Mouse (Mus musculus): ENCODE data around the gene Lix1l.

Lix1l gene

DNA sequence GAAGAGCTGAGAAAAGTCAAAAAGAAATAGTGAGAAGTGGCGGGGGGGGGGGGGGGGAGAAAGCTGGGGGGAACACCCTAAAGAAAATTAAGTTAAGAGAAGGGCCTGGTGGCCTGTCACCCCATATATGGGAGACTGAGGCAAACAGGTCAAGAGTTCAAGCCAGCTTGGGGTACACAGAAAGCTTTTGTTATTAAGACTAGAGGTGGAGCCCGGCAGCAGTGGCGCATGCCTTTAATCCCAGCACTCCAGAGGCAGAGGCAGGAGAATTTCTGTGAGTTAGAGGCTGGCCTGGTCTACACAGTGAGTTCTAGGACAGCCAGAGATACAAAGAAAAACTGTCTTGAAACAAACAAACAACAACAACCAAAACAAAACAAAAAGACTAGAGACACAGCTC lies 35.8 kb upstream of the Lix1l start:
- DNase-seq (ENCODE audit: low read depth, low spot score) = no peak

DNA sequence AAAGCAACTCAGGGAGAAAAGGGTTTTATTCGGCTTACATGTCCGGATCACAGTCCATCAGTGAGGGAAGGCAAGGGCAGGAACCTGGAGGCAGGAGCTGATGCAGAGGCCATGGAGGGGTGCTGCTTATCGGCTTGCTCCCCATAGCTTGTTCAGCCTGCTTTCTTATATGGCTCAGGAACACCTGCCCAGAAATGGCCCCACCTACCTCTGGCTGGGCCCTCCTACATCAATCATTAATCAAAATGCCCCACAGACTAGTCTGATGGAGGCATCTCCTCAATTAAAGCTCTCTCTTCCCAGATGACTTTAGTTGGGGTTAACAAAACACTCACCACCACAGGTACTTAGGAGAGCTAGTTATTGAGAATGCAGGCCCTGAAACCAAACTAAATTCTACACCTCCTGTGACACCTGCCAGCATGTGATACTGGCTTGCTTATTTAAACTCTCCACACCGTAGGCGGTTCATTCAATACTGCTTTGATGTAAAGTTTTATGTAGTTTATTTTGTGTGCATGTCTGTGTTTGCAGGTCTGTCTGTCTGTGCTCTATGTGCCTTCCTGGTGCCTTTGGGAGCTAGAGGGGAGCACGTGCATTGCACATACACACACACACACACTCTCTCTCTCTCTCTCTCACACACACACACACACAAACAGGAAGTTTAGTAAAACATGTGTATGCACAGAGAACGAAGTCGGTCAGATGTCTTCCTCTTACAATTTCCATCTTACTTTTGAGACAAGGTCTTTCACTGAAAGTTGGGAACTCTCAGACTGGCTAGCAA lies 34.1 kb upstream of the Lix1l start:
- no peak for DNase-seq (ENCODE audit: low read depth, low spot score)

GRCm38 (mm10) chr3:96568605-96569004 lies 32.3 kb upstream of the Lix1l start:
- DNase-seq (ENCODE audit: low read depth, low spot score) = no peak

DNA sequence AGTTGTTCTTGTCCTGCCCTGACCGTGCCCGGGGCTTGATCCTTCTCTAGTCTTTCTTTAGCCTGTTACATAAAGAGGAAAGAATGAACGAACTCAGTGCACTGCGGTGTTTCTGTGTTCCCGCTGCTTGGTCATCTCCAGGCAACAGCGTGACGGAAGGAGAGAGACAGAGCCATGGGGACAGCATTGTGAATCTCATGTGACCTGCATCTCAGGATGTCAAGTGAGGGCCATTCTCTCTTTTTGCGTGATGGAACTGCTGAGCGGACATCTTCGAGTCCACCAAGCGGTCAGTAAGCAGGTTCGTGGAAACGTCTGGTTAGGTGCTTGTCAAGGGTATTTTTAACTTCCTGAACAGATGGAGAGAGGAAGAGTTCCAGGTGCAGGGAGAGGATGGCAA lies 31.4 kb upstream of the Lix1l start:
- no peak for DNase-seq (ENCODE audit: low read depth, low spot score)

GRCm38 (mm10) chr3:96569966-96570605 lies 30.9 kb upstream of the Lix1l start:
- DNase-seq (ENCODE audit: low read depth, low spot score) = no peak

GRCm38 (mm10) chr3:96570643-96571042 lies 30.3 kb upstream of the Lix1l start:
- no peak for DNase-seq (ENCODE audit: low read depth, low spot score)

DNA sequence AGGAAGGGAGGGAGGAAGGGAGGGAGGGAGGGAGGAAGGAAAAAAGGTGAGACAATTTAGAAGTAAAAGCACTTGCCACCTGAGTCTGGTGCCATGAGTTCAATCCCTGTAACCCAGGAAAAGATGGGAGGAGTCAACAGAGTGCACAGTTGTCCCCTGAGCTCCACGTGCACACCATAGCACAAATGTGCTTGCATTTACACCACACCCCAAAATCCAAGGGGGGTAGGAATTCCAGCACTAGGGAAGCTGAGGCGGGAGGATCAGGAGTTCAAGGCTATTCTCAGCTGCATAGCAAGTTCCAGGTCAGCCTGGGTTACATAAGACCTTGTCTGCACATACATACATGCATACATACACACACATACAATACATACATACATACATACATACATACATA lies 29.6 kb upstream of the Lix1l start:
- DNase-seq (ENCODE audit: low read depth, low spot score) = no peak

GRCm38 (mm10) chr3:96571896-96572698 lies 28.9 kb upstream of the Lix1l start:
- no peak for DNase-seq (ENCODE audit: low read depth, low spot score)

GRCm38 (mm10) chr3:96573611-96574511 lies 27.1 kb upstream of the Lix1l start:
- DNase-seq (ENCODE audit: low read depth, low spot score) = no peak

DNA sequence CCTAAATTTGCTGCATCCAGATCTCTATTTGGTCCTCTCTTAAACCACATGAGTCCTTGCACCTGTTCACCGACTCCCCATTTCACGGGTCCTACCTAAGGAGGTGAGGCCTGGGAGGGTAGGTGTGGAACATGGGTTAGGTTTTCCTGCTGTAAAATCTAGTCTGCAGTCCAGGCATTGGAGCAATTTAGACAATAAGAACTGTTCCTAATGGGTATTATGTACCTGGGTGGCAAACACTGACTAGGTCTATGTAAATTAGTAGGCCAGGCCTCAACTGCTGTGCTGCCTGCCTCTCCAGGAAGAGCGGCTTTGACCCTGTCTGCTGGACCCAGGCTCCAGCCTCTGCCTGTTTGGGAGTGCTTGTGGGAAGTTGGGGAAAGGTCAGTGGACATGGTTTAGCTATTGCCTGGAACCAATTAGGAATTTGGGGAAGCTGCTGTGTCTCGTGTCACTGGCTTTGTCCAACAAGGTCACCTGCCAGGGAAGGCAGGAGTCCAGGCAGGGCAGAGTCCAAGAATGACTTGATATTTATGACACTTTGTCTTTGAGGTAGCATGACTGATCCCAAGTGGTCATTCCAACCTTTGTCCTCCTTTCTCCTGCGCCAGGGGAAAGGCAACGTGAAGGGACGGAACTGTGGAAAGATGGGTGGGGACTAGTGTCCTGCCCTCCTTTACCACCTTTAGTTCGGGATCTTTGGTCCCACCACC lies 25.5 kb upstream of the Lix1l start:
- DNase-seq (ENCODE audit: low read depth, low spot score) = no peak

DNA sequence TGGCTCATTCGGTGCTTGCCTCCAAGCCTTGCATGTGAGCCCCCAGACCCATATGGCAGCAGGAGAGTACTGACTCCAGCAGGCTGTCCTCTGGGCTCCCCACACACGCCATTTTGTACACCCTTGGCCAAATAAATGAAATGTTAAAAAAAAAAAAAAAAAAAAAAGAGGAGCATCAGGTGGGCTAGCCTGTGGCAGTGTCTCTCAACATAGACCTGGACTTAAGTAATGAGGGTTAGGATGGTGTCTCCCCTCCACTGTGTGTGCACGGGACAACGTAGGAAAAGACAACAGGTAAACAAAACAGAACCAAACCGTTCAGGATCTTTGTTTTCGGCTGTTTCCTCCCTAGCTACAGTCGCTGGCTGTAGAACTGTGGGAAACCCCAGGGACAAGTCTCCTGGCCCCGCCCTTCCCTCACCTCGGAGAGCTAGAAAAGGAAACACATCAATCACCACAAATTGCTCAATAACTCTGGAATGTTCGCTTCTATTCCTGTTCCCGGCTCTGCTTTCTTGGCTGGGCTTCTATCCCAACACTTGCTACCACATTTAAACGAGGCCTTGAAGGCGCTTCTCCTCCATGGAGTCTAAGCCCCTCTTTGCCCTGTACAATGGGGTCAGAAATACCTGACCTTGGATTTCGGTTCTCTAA lies 24.8 kb upstream of the Lix1l start:
- DNase-seq (ENCODE audit: low read depth, low spot score) = no peak

- peak; percentile 98 for DNase-seq (ENCODE audit: low read depth, low spot score)
Observed at GRCm38 (mm10) chr3:96576690-96577541, 24.0 kb upstream of the Lix1l start, which contains the start of gene Gm16253. TSS of gene Gm16253 (plus strand) at chr3:96576984.

DNA sequence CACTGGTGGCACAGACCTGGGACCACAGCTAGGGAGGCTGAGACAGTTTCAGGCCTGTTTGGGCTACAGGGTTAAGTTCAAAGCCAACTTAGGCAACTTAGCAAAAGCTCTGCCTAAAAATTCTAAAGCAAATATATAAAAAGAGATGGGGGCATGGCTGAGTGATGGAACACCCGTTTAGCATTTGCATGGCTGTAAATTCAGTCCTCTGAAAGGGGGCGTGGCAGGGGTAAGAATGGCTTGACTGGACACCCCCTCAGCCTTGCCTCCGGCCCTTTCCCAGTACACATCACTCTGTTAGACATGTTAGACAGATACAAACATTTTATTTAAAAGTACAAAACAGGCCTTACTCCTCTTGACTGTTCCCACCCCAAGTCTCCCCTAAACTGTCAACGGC lies 23.4 kb upstream of the Lix1l start:
- no peak for DNase-seq (ENCODE audit: low read depth, low spot score)

DNA sequence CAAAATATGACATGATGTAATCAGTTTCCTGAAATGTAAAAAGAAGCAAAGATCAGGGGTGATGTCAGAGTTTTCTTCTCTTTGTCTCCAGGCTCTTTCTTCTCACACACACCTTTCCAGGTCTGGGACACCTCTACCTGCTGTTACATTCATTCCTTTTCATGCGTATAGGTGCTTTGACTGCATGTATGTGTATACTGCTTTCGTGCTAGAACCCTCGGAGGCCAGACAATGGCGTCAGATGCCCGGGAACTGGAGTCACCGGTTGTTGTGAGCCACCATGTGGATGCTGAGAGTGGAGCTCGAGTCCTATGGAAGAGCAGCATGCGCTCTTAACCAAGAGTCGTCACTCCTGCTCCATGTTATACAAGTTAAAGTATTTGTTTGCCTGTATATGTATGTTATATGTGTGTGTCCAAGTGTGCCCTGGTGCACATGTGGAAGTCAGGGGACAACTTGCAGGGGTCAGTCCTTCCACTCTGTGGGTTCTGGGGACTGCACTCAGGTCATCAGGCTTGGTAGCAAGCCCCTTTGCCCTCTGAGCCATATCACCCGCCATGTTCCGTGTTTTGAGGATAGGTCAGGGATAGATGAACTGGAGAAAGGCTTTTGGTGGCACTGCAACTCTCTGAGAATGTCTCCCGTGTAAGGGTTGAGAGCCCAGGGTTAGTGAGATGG lies 22.2 kb upstream of the Lix1l start:
- DNase-seq (ENCODE audit: low read depth, low spot score) = no peak

GRCm38 (mm10) chr3:96579239-96579750 lies 21.7 kb upstream of the Lix1l start:
- no peak for DNase-seq (ENCODE audit: low read depth, low spot score)

DNA sequence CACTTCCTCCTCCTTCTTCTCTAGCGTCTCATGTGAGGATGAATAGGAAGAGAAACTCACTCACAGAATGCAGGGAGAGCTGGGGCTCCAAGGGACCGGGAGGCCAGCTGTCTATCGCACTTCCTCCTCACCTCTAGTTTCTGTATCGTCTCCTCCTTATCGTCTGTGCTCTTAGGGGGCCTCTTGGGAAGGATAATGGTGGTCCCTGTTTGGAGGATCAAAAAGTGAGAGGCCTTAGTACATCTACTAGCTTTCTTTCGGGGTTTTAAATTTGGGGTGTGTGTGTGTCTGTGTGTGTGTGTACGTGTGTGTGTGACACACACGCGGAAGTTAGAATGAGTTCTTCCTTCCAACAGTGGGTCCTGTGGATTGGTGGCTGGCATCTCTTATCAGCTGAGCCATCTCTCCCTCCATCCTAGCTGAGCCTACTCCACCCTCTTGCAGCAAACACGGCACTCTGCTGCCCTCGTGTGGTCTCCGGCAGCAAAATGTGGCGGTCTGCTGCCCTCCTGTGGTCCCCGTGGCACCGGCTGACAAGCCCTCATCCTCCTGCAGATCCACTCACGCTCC lies 21.0 kb upstream of the Lix1l start:
- DNase-seq (ENCODE audit: low read depth, low spot score) = peak; percentile 98

DNA sequence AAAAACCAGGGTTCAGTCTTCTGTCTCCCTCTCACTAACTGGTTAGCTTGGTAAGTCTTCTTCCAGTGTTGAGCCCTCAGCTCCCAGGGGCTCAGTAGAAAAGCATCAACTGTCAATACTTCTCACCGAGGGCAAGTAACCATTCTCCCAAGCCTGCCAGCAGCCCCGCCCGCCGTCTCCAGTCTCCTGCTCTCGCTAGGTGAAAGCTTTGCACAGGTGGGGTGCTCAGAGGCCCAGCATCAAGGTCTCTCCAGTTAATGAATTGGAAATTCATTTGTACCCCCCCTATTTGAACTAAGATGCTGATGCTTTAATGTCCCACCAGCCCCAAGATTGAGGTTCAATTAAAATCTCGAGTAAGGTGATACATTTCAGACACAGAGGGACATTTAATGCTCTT lies 19.8 kb upstream of the Lix1l start:
- no peak for DNase-seq (ENCODE audit: low read depth, low spot score)

Data from brain, adult 2 months (tissue).